Mouse (Mus musculus) layer of hippocampus, adult 9-10 months (tissue): ENCODE results near the gene Ubtd2.

ENCODE experiments used
- DNase-seq: peaks from one replicate; pipeline ENCODE4 v3.0.0; 2022; ENCODE audit warnings: low spot score

The Ubtd2 gene

GRCm38 (mm10) chr11:32454800-32455506 lies at the start of gene Ubtd2:
Ubtd2 (plus strand) TSS chr11:32455370.
- peak; percentile 84 for DNase-seq

- DNase-seq, result no peak
Observed at GRCm38 (mm10) chr11:32407863-32408262, 47.3 kb upstream of the Ubtd2 start.

GRCm38 (mm10) chr11:32409052-32409451 lies 46.1 kb upstream of the Ubtd2 start:
- DNase-seq, result no peak

- no peak for DNase-seq
Observed at GRCm38 (mm10) chr11:32409823-32410562, 45.2 kb upstream of the Ubtd2 start.

GRCm38 (mm10) chr11:32420001-32420400 lies 35.2 kb upstream of the Ubtd2 start:
- no peak for DNase-seq

- DNase-seq, result no peak
Observed at GRCm38 (mm10) chr11:32423311-32423710, 31.9 kb upstream of the Ubtd2 start.

- no peak for DNase-seq
Observed at GRCm38 (mm10) chr11:32424600-32424999, 30.6 kb upstream of the Ubtd2 start.

- DNase-seq, result no peak
Observed at GRCm38 (mm10) chr11:32425043-32425658, 30.0 kb upstream of the Ubtd2 start.

GRCm38 (mm10) chr11:32427537-32427936 lies 27.6 kb upstream of the Ubtd2 start:
- DNase-seq, result no peak

GRCm38 (mm10) chr11:32435410-32436060 lies 19.6 kb upstream of the Ubtd2 start:
- no peak for DNase-seq

- no peak for DNase-seq
Observed at GRCm38 (mm10) chr11:32442576-32442975, 12.6 kb upstream of the Ubtd2 start.

GRCm38 (mm10) chr11:32444266-32444665 lies 10.9 kb upstream of the Ubtd2 start:
- DNase-seq, result no peak

- no peak for DNase-seq
Observed at GRCm38 (mm10) chr11:32445135-32445534, 10.0 kb upstream of the Ubtd2 start.

- no peak for DNase-seq
Observed at GRCm38 (mm10) chr11:32445637-32446226, 9.4 kb upstream of the Ubtd2 start.

GRCm38 (mm10) chr11:32450216-32450615 lies 5.0 kb upstream of the Ubtd2 start:
- DNase-seq, result peak; percentile 62

- no peak for DNase-seq
Observed at GRCm38 (mm10) chr11:32451306-32451705, 3.9 kb upstream of the Ubtd2 start.

GRCm38 (mm10) chr11:32452745-32453144 lies 2.4 kb upstream of the Ubtd2 start:
- no peak for DNase-seq

GRCm38 (mm10) chr11:32453353-32453915 lies 1.7 kb upstream of the Ubtd2 start:
- no peak for DNase-seq

GRCm38 (mm10) chr11:32454231-32454799 lies 855 bp upstream of the Ubtd2 start:
- no peak for DNase-seq

GRCm38 (mm10) chr11:32455507-32456141 lies 454 bp downstream of the Ubtd2 start:
- no peak for DNase-seq

- no peak for DNase-seq
Observed at GRCm38 (mm10) chr11:32456356-32456755, 1.2 kb downstream of the Ubtd2 start.
